Mouse (Mus musculus): ENCODE data around the gene Pak6.
"Not testable (repeated sequence)": the region's sequence is repeated elsewhere in the genome, so short reads cannot be mapped to it uniquely, and the experiment has no call there.

Gene Pak6
- long read RNA-seq, experiment 1, partial matches to known transcripts: 1 of 13 reads
- long read RNA-seq, experiment 1, other reads (novel, unspliced or antisense): 12 of 13 reads
- long read RNA-seq, experiment 2, partial matches to known transcripts: 1 of 19 reads
- long read RNA-seq, experiment 2, other reads (novel, unspliced or antisense): 16 of 19 reads

GRCm38 (mm10) chr2:118662902-118663803, at the start of gene Pak6:
Gene Pak6, plus strand, starts transcription at chr2:118663303.
- intact Hi-C loops (cut with DNase I): no loop called here

DNA sequence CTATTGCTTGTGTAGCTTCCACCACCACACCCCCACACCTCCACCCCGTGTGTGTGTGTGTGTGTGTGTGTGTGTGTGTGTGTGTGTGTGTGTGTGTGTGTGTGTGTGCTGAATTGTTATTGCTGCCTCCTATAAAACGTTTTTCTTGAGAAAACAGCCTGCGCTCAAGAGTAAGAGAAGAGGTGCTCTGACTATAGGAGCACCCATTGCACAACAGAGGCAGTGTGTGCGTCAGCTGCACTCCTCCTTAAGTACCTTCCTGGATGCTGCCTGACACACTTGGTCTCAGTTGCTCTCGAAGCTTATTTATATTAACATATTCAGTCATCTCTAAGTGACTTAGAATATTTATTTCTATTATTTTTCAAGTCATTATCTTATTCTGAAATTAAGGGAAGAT, 45.1 kb upstream of the Pak6 start:
- intact Hi-C loops (cut with DNase I): no loop called here

- intact Hi-C loops (cut with DNase I): no loop called here
These were observed 43.0 kb upstream of the Pak6 start for GRCm38 (mm10) chr2:118620101-118620500.

DNA sequence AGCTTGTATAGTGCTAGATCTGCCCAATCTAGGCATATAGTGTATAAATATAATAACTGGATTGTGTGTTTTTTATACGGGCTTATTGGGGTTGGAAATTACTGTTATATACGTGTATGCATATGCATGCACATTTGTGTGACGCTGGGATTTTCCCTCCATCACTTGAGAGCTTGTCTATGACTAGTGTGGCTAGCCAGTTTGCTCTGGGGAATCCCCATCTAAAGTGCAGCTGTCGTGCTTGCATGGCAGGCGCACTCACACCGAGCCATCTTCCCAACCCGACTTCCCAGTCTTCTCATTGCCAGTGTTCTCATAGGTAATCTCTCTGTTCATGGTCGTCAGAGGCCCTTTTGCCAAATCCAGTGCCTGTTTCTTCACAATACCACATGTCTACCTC, 42.5 kb upstream of the Pak6 start:
- intact Hi-C loops (cut with DNase I): no loop called here

DNA sequence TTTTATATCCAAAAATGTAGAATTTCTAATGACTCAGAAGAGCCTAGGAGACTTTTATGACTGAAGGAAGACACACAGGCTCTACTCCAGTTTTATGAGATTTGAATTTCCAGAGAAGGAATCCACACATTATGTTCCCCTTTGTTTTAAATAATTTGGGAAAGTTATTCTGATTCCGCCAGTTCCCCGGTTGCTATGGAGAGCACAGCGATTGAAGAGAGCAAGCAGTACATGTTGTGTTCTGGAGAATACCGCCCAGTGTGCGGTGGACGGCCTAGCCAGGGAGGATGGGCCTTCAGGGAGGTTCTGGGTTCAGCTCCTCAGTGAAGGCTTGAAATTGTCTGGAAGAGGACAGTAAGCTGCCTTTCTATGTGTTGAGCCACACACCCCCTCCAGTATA, 33.8 kb upstream of the Pak6 start:
- intact Hi-C loops (cut with DNase I): no loop called here

DNA sequence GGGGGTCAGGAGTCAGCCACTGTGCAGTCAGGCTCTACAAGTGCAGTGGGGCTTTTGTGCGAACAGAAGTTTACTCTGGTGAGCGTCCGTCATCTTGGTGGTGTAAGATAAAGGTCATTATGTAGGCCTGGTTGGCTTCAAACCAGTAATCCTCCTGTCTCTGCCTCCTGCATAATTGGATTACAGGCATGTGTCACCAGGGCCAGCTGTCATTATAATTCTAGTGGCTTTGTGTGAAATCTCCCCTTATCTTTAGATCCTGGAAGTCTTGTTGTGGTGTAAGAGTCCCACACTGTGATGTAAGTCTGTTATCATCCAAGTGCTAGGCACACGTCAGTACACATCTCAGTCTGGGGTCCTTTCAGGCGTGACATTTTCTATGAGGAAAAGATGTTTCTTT, 29.7 kb upstream of the Pak6 start:
- intact Hi-C loops (cut with DNase I): no loop called here

DNA sequence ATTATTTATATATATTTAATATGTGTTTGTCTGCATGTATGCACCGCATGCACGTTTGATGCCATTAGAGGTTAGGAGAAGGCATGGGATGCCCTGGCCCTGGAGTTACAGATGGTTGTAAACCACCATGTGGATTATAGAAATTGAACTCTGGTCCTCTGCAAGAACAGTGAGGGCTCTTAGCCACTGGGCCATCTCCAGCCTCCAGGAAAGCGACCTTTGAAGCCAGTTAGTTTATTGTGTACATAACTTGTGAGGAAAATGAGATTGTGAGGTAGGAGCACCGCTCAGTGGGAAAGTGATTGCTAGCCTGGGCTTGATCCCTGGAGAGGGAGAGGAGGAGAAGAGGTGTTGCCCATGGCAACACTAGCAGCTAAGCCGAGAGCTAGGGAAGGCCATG, 25.8 kb upstream of the Pak6 start:
- intact Hi-C loops (cut with DNase I): loop anchor here (5.0 kb wide), 1 partner anchor 245 kb away; no protein-coding TSS in a partner anchor

GRCm38 (mm10) chr2:118637888-118638526, 25.1 kb upstream of the Pak6 start:
- intact Hi-C loops (cut with DNase I): loop anchor here (1.0 to 5.0 kb wide), 3 partner anchors 57 to 244 kb away; no protein-coding TSS in a partner anchor

DNA sequence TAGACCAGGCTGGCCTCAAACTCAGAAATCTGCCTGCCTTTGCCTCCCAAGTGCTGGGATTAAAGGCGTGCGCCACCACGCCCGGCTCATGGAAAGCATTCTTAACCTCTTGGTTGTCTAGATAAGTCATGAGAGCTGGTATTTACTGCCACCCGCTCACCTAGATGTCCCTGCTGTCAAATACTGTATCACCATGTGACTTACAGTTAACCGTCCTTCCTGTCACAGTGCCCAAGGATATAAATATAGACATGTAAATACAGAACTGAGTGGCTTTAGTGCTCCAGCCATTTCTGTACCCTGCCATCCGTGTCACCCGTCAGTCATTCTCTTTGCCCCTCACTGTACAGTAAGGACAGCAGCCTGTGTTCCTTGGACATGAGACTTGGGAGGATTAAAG, 24.4 kb upstream of the Pak6 start:
- intact Hi-C loops (cut with DNase I): loop anchor here (1.0 to 5.0 kb wide), 3 partner anchors 57 to 244 kb away; no protein-coding TSS in a partner anchor

GRCm38 (mm10) chr2:118641147-118641546, 22.0 kb upstream of the Pak6 start:
- intact Hi-C loops (cut with DNase I): no loop called here

- intact Hi-C loops (cut with DNase I): no loop called here
These were observed 20.7 kb upstream of the Pak6 start for GRCm38 (mm10) chr2:118642431-118642830.

DNA sequence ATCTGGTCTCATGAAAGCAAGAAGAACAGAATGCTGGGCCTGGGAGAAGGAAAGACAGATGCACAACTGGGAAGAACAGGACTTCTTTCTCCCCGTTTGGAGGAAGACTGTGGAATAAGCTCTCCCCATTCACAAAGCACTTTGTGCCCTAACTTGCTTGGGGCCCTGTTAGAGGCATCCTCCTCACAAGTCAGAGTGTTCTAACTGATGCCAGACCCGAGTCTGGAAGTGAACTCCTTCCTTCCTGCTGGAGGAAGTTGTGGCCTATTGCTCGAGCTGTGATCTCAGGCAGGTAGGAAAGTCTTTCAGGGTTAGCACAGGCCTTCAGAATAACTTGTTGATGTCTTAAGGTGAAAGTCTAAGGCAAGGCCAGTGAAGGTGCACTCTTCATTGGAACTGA, 20.2 kb upstream of the Pak6 start:
- intact Hi-C loops (cut with DNase I): no loop called here

DNA sequence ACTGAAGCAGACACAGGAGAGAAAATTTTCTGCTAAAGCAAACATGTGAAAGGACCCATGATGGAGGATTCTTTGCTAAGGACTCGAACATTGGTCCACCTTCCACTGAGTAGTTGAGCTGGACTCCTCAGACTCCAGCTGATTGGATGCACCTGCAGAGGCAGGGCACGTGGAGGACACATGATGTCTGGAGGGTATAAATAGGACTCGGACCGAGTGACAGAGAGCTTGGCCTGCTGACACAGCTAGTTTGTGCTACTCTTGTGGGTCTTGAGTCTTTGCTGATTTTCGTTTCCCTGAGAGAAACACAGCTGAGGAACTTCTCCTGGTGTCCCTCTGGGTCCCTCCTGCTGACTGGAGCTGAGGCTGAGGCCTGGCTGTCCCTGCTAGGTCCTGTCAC, 16.4 kb upstream of the Pak6 start:
- intact Hi-C loops (cut with DNase I): no loop called here

GRCm38 (mm10) chr2:118650697-118651096, 12.4 kb upstream of the Pak6 start:
- intact Hi-C loops (cut with DNase I): not testable (repeated sequence)

- intact Hi-C loops (cut with DNase I): no loop called here
These were observed 6.3 kb upstream of the Pak6 start for GRCm38 (mm10) chr2:118656688-118657281.

- intact Hi-C loops (cut with DNase I): no loop called here
These were observed 4.6 kb upstream of the Pak6 start for GRCm38 (mm10) chr2:118658457-118658856.

DNA sequence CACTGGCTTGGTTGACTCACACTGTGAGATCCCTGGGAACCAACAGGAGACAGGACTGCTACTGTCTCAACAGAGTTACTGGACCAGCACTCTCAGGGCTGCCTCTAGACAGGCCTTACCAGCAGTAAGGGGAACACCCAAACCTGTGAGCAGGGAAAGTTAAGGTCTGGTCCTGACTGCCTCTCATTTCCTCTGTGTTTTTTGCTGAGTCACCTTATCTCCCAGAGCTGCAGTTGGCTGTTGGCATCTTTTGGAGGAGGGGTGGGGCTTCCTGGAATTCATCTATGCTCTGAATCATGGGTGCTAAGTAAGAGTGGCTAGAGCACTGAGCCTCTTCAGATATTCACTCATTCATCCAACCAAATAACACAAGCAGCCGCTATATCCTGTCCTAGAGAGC, 4.0 kb upstream of the Pak6 start:
- intact Hi-C loops (cut with DNase I): no loop called here

DNA sequence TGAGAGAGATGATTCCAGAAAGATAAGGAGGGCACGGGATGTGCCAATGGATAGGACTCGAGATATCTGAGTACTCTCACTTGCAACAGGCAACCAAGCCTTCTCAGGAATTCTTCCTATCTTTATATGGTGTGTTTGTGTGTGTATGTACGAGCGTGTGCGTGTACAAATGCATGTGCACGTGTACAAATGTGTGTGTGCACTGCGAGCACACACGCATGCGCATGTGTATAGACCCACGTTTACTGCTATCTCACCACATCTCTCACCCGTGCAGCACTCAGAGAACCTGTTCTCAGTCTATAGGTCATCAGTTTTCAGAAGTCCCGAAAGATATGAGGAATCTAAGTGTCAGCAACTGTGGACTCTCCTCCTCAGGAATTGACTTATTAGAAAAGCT, 3.6 kb upstream of the Pak6 start:
- intact Hi-C loops (cut with DNase I): no loop called here

GRCm38 (mm10) chr2:118659998-118660452, 3.1 kb upstream of the Pak6 start:
- intact Hi-C loops (cut with DNase I): no loop called here

DNA sequence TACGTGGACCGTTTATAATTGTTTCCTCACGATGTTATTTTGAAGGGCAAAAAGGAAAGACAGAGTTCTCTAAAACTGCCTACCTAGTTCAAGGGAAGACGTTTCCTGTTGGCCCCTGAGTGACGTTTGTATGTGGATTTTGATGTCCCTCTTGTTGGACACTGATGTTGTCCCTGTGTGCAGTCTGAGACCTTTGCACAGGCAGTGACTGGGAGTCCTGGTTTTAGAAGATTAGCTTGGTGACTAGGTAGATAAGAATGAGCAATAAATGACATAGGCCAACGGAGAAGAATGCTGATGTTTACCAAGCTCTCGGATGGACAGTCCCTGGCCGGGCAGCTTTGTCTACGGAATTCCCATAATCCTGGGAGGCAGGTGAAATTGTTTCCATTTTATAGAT, 1.2 kb upstream of the Pak6 start:
- intact Hi-C loops (cut with DNase I): no loop called here
